Mouse (Mus musculus) liver, adult (tissue): ENCODE data around the gene Gpx8.

Source experiments
- GATA4 ChIP-seq: IDR thresholded peaks from 2 replicates; pipeline ENCODE4 v1.6.1; 2014; ENCODE audit warnings: mild to moderate bottlenecking, low read length; ENCODE audit not compliant: insufficient replicate concordance

Gpx8 gene

DNA sequence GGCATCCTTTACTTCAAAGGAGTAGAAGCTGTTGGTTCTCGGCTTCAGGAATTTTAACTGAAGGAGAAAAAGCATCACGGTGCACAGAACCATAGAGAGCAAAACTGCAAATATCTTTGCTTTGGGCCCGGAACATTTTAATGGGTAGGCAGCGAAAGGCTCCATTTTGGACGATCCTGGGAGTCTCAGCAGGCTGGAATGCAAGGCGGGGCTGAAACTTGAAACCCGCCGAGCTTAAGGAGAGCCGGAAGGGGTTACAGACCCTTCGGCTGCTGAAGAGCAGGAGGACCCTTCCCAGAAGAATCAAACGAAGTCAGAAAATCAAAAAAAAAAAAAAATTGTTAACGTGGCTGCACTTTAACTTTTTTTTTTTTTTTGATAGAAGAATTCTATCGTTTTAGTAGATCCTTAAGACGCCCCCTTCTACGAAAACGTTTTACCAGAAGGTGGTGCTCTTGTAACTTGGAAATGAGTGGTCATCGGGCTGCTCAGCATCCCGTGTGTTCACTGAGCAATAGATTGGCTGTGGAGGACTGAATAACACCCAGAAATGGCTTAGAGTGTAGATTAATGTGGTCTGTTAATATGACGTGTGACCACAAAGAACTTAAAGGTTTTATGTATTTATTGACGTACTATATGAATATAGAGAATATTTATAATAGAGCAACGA lies at the start of gene Gpx8:
Gene Gpx8 (minus strand): TSS at position 200 of the 673 bp plus-strand sequence.
- TF ChIP-seq GATA4: no peak

DNA sequence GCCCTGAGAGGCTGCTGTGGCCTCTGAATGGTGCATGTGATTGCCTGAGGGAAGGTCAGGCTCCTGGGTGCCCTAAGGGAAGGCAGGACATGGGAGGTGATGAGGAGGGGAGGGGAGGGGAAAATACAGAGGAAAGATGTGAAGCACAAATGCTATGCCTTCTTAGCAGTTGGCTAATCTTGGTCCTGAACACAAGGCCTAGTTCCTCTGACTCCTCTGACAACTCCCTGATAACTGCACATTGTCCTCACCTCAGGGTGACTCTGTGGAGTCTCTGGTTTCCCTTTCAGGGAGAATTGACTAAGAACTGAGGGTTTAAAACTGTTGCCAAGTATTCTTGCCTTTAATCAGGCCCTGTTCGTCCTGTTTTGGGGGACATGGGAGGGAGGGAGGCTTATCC lies 48.4 kb upstream of the Gpx8 start:
- no peak for TF ChIP-seq GATA4

DNA sequence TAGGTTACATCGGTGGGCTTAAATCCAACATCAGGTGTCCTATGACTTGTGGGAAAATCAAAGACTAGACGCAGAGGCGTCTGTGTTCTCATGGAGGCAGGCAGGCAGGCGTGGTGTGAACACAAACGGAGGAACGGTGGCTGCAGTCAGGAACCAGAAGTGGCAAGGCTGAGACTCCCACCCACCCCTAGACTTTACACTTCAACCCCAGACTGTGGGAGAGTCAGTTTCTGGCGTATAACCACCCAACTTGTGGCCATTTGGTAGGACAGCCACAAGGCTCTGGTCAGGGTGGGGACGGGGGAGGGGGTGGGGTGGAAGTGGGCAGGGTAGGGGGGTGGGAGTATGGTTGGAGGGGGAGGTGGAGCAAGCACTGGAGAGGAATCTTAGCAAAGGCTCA lies 44.3 kb upstream of the Gpx8 start:
- TF ChIP-seq GATA4: no peak

GRCm38 (mm10) chr13:113087226-113088017 lies 41.2 kb upstream of the Gpx8 start:
- TF ChIP-seq GATA4: no peak

GRCm38 (mm10) chr13:113084732-113085131 lies 38.5 kb upstream of the Gpx8 start:
- peak; percentile 25; the same call in 1 of the 2 replicates for TF ChIP-seq GATA4

GRCm38 (mm10) chr13:113082101-113082500 lies 35.9 kb upstream of the Gpx8 start:
- no peak for TF ChIP-seq GATA4

DNA sequence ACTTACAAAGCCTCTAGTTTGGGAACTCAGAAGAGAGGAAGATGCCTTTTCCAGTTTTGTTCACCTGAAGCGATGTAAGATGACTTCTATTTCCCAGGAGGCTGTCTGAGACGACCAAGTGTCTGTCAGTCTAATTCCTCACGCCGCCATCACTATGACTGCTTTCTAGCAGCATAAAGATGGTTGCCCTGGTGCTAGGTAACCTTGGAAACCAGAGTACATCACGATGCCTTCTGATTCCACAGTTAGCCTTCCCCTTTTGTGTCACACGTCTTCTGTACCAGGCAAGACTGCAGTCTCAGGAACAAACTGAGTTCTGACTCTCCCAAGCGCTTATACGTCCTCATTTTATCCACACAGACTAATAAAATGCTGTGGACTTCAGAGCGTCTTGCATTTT lies 32.8 kb upstream of the Gpx8 start:
- no peak for TF ChIP-seq GATA4

DNA sequence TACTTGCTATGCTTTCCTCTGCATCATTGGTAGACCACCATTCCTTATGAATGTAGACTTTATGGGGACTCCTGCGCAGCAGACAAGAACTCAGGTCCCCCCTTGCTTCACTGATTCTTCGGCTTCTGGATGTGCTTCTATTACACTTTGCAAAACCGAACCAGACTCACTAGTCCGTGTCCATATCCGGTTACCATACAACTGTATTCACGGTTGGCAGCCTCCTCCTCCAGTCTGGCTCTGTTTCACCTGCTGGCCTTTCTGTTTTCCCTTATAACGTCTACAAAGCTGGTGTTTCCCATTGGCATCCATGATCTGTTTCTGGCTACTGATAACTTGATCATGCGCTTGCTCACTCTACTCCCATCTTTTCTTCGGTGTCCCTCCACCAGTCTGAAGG lies 18.3 kb upstream of the Gpx8 start:
- no peak for TF ChIP-seq GATA4

- TF ChIP-seq GATA4: no peak
Measured at GRCm38 (mm10) chr13:113061746-113062145, 15.5 kb upstream of the Gpx8 start.

DNA sequence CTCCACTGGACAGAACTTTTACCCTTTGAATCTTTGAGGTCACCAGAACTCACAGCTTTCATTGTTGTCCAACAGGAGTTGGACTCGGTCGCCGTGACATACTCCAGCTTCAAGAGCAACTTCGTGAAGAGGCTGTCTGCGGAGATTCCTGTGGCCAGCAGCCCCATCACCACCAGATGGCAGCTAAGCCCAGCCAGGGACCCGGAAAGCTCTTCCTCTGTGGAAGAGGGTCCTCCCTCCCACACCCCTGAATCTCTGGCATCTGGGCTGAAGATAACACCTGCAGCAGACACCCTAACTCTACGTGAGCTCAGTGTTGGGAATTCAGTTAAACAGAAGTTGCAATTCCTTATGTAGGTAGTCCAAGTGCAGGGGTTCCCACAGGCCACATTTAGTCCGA lies 9.6 kb upstream of the Gpx8 start:
- TF ChIP-seq GATA4: no peak

- no peak for TF ChIP-seq GATA4
Measured at GRCm38 (mm10) chr13:113054230-113054629, 8.0 kb upstream of the Gpx8 start.

DNA sequence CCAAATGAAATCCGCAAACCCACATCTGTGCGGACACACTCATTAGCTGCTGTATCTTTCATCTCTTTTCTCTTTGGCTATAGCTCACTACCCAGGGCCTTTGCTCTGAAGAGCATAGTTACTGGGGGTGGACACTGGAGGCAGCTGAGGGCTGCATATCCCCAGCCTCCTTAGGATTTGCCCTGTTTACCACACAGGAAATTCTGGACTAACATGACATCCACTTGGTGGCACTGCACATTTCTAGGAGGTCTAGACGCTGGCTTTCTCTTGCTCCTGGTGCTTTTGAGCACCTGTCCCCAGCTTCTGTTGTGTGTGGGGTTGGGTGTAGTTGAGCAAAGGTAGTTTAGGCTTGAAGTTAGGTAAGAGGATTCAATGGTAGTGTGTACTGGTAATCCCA lies 1.4 kb upstream of the Gpx8 start:
- TF ChIP-seq GATA4: no peak

GRCm38 (mm10) chr13:113047018-113047417 lies 808 bp upstream of the Gpx8 start:
- no peak for TF ChIP-seq GATA4

GRCm38 (mm10) chr13:113045458-113046110 lies 626 bp downstream of the Gpx8 start:
- TF ChIP-seq GATA4: no peak

- TF ChIP-seq GATA4: no peak
Measured at GRCm38 (mm10) chr13:113044876-113045275, 1.3 kb downstream of the Gpx8 start.

DNA sequence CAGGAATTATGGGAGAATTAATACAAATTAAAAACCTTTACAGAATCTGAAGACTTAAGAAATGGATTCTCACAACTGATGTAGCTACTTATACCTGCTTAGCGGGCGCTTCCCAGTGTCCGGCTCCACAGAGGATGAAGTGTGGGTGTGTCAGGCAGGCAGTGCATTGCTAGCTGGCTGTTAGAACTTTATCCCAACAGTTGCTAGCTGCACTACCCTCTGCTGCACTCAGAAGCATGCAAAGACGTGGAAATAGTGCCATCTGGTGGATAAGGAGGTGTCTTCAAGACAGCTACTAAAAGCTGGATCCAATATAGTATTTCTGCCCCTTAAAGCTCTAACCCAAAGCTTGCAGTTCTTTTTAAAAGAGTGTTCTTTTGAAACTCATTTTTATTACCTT lies 10.4 kb downstream of the Gpx8 start:
- no peak for TF ChIP-seq GATA4
